Mouse (Mus musculus) cerebellum, postnatal 36 days (tissue): ENCODE data around the gene Veph1.

Experiments used
- DNase-seq, 2 experiments: peaks; one replicate each; pipeline ENCODE4 v3.0.0; 2021 to 2022; ENCODE audit warnings: mixed read lengths in 2 of 2

Veph1 gene

DNA sequence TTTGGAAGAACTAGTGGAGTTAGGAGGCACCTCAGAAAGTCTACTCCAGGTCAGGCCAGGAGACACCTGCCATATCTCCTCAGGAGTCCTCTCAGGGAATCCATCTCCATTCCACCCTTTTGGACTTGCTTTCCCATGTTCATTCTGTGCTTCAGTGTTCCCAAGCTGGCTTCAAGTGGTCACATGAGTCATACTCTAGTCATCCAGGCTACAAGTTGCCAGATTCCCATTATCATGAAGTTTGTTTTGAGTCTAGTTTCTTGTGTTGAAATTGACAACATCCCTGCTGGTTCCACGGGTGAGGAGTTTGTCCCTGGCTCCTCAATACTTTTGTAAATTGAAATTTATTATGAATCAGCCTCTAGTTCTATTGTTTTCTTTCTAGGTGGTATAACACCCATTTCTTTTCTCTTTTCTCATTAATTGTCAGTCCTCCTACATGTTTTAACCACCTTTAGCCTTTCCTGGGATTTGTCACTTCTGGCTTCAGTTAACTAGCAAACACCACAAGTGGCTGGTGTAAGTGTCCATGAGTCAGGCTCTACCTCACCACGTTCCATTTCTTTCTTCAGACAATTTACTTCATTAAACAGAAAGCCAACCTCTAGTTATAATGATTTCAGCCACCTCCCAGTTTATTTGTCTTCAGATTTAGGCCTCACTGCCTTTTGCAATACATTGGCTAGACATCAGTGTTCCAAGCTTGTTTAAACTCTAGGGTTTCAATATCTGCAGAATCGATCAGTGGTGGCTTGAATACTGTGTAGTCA, 288.8 kb downstream of the Veph1 start:
- no peak for DNase-seq

DNA sequence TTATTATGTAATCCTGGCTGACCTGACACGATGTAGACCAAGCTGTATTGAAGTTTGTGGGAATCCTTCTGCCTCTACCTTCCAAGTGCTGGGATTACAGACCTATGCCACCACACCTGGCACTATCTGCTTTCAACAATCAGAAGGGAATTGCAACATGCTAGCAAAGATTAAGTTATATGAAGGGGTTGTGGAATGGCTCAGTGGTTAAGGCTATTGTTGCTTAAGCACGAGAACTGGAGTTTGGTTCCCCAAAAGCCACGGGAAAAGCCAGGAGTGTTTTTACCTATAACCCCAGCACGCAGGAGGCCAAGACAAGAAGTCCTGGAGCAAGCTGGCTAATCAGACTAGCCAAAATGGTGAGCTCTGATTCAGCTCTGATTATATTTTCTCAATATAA, 291.6 kb downstream of the Veph1 start:
- DNase-seq = no peak

DNA sequence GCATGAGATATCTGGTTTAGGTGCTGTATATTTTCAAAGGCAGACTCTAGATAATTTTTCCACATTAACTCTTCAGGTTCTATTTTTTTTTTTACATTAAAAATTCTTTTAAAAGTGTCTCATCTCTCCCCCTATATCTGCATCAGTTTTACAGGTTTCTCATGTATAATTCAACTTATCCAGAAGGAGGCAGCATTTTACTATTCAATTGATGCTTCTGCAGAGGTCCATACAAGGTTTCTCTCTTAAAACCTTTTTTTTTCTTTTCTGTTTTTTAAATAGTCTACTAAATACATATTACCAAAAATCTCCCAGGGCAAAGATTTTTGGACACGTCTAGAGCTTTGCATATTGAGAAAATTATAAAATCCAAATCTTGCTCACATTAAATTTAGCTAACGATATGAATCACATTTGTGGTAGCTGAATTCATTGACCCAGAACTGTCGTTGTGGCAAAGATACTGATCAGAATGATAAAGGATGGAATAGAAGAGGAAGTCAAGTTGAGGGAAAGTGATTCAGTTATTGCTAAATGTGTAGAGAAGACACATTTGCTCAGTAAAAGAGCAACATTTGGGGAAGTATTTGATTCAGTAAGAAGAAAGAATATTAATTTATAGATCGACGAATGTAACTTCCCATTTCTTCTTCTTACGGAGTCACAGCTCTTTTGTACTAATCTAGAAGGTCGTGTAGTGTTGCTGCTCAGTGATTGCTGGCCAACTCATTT, 292.3 kb downstream of the Veph1 start:
- DNase-seq = no peak
